Mouse (Mus musculus): ENCODE results near the gene Slc30a1.

Gene Slc30a1
- long read RNA-seq, experiment 1: 0 reads
- long read RNA-seq, experiment 2: 0 reads

- intact Hi-C loops (cut with DNase I): loop anchor here (5.0 kb wide), 1 partner anchor 56 kb away; no protein-coding TSS in a partner anchor
Observed at GRCm38 (mm10) chr1:191906571-191907430, at the start of gene Slc30a1. Gene Slc30a1, plus strand, starts transcription at chr1:191906767.

- intact Hi-C loops (cut with DNase I): no loop called here
Observed at GRCm38 (mm10) chr1:191856886-191857651, 49.5 kb upstream of the Slc30a1 start.

- intact Hi-C loops (cut with DNase I): no loop called here
Observed at GRCm38 (mm10) chr1:191858136-191858535, 48.4 kb upstream of the Slc30a1 start.

DNA sequence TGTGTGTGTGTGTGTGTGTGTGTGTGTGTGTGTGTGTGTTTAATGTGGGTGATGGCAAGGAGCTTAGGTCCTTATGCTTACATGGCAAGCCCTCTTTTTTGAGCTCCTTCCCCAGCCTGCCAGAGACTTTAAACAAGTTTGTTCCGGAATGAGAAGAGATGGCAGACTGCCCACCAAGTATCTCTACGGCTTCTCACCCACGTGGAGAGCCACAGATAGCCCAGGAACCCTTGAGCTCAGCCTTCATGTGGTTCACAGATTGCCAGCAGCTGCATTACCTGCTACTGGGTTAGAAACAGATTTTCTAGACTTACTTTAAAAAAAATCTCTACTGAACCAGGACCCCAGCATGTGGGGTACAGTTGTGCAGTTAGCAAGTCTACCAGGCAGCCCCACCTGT is 46.7 kb upstream of the Slc30a1 start:
- intact Hi-C loops (cut with DNase I): no loop called here

GRCm38 (mm10) chr1:191861247-191861646 is 45.3 kb upstream of the Slc30a1 start:
- intact Hi-C loops (cut with DNase I): no loop called here

DNA sequence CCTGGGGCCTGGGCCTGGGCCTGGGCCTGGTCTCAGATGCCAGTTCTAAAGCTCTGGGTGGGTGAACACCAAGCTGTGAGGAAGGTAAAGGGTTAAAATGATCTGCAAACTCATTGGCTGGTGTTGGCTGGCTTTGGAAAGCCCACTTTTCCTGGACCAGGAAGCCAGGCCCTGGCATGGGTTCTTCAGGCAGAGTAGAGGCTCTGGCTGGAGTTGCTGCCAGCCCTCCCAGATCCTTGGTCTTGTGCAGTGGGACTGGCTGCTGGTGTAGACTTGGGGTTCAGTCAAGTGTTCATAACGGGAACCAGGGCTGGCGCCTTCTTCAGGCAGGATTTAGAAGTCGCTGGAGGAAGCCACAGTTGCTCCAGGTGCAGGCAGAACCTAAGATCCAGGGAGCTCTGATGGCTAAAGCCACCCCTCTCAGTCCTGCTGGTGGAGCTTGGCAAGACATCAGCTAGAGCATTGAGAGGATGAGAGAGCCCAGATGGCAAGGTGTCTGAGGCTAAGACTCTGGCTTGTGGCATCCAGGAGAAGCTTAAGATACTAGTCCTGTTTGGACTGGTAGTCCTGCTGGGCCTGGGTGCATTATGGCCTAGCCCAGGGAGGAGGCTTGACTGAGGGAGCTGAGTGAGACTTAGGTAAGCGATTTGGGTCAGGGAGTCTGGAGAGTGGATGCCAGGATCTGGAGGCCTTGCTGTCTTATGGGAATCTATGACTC is 42.6 kb upstream of the Slc30a1 start:
- intact Hi-C loops (cut with DNase I): no loop called here

- intact Hi-C loops (cut with DNase I): no loop called here
Observed at GRCm38 (mm10) chr1:191864551-191865027, 42.0 kb upstream of the Slc30a1 start.

GRCm38 (mm10) chr1:191872076-191872710 is 34.4 kb upstream of the Slc30a1 start:
- intact Hi-C loops (cut with DNase I): no loop called here

DNA sequence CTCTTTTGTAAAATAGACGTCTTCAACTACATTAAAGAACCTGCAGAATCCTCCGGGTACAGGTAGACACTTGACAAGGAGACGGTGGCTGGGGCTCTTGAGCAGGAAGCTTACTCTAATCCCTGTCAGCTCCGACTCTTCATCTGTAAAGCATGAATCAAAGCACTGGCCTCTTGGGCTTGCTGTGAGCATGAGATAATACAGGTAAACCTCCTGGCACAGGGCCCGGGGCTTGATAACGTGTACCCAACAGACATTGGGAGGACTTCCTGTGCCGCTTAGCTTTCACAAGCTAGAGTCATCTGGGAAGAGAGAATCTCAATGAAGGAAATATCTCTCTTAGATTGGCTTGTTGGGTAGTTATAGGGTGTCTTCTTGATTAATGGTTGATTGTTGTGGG is 31.6 kb upstream of the Slc30a1 start:
- intact Hi-C loops (cut with DNase I): no loop called here

- intact Hi-C loops (cut with DNase I): no loop called here
Observed at GRCm38 (mm10) chr1:191875683-191876305, 30.8 kb upstream of the Slc30a1 start.

GRCm38 (mm10) chr1:191877681-191878080 is 28.9 kb upstream of the Slc30a1 start:
- intact Hi-C loops (cut with DNase I): no loop called here

DNA sequence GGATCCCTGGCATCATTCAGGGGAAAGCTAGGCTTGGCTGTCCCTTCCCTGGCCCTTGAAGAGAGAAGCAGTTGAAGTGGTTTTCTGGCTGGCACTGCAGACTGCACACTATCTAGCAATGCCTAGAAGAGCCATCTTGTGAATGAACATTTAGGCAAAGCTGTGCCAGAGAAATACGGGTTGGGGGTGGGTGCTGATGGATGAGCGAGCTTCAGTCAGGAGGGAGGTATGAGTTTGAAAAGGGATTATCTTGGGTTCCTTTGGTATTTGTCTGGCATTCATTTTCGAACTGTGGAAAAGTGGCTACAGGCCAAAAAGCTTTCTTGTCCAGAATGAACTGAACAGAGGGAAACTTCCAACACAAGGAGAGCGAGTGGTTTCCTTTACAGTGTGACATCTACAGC is 28.0 kb upstream of the Slc30a1 start:
- intact Hi-C loops (cut with DNase I): no loop called here

DNA sequence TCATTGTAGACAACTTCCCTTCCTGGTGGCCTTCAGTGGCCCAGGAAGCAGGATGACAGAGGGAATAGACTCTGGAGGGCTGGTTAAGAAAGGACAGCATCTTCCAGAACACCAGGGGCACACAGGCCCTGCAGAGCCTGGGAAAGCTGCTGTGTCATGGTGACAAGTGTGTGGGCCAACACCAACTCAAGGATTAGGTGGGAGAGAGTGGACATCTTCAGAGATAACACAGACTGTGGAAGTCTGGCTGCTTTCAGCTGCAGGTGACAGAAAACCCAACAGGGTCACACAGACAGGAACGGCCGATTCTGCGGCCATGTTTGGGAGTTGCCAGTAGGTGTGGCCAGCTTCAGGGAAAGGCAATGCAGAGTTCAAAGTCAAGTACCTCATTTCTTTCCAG is 26.3 kb upstream of the Slc30a1 start:
- intact Hi-C loops (cut with DNase I): no loop called here

DNA sequence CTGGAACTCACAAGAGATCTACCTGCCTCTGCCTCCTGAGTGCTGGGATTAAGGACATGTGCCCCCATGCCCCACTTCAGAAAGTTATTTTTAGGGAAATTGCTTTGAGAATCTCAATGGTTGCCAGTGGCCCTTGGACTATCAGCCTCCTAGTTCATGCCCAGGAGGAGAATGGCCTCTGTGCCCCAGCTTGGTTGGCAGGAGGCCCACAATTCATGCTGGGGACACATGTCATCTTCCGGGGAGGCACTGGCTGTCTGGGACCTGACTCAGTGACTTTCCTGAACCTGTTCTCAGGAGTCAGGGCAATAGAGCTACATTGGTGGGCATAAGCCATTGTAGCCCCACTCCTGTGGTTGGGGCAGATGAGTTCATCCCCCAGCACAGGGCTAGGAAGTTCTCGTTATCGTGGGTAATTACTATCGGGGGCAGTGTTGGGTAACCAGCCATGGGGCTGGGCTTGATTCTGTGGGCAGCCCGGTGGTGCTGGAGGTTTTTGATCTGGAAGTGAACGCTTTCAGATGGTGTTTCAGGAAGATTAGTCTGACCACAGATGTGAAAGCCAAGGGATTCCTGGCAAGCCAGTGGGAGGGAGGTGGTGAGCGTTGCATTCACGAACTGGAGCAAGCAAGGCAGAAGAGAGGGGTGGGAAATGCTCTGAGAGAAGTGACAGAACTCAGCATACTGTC is 25.5 kb upstream of the Slc30a1 start:
- intact Hi-C loops (cut with DNase I): no loop called here

GRCm38 (mm10) chr1:191881663-191882062 is 24.9 kb upstream of the Slc30a1 start:
- intact Hi-C loops (cut with DNase I): no loop called here

DNA sequence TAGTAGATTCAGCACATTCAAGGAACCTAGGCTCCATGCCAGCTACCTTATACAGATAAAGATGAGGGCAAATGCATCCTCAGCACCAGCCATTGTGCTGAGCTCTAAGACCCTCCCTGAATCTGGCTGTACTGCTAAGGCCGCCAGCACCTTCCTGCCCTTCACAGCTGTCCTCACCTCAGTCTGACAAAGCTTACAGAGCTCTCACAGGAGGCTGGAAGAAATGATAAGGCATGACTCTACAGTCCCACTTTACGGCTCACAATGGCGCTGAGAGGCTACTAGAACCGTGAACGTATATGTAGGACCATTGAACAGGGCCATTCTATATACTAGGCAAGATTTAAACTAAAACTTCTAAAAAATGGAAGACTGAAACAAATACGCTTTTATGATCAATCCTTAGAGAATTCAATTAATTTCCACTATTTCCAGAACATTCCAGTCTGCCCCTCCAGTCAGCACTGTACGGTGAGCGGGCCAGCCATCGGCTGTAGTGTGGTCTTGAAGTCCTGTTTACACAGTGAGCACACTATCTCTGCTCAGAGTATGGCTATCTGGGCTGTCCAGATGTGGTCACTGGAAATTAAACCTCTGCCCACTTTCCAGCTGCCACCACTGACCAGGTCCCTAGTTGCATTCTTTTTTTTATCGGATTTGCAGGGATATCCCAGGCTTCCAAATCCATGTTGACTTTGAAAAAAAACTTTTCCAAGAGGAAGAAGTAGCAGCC is 23.9 kb upstream of the Slc30a1 start:
- intact Hi-C loops (cut with DNase I): no loop called here

- intact Hi-C loops (cut with DNase I): no loop called here
Observed at GRCm38 (mm10) chr1:191883654-191884053, 22.9 kb upstream of the Slc30a1 start.

DNA sequence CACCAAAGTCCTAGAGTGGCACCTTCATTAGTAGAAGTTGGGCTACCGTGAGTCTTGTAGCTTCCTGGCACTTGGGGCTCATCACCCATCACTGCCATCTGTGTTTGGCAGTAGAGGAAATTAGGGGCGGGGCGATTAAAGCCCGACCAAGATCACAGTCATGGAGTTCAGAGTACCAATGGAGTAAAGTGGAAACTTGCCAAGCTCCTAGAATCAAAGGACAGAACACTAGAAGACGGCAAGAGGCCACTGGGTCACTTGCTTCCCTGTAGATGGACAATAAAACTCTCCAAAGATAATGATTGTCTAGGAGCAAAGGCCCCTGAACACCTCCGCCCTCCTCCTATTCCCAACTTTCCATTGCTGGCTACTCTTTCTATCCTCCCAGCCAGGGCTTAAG is 14.7 kb upstream of the Slc30a1 start:
- intact Hi-C loops (cut with DNase I): no loop called here

GRCm38 (mm10) chr1:191894386-191894785 is 12.2 kb upstream of the Slc30a1 start:
- intact Hi-C loops (cut with DNase I): no loop called here
